Mouse (Mus musculus) lung, postnatal 14 days (tissue): ENCODE results near the gene Gm5294.

Experiments
- DNase-seq: peaks from one replicate; pipeline ENCODE4 v3.0.0; 2021

The Gm5294 gene

DNA sequence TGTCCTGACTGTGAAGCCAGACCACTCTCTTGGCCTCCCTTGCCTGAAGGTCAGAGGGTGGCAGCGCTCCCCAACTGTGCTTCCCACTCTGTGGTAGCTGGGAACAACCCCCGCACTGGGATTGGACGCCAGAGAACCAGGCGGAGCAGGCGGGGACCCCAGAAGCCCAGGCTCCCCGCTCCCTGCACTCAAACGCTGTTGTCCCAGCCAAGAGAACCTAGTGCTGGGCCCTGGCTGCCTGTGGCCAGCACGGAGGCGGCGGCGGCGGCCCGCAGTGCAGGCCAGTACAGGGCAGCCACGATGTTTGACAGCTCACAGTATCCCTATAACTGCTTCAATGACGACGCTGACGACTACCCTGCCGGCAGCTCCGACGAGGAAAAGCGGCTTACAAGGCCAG, at the start of gene Gm5294:
TSS of gene Gm5294 (plus strand) at position 301 of the 400 bp plus-strand sequence.
- DNase-seq = no peak

DNA sequence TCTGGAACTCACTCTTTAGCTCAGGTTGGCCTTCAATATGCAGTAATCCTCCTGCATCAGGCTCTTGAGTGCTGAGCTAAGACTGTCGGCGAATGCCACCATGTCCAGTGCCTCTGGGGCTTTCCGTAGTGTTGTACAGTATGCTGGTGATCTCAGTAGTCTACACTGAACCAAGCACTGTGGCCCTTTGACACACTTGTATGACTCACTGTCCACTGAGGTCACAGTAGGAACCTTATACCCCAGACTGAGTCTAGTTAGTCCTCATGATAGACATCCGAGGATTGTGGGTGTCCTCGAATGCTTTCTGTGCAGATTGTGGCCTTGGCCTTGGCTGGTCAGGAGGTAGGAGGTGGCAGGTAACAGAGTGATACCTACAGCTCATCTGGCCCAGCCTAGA, 44.8 kb upstream of the Gm5294 start:
- DNase-seq = no peak

GRCm38 (mm10) chr5:138776346-138776745, 43.5 kb upstream of the Gm5294 start:
- DNase-seq = peak; percentile 36

- DNase-seq = no peak
Observed at GRCm38 (mm10) chr5:138778731-138779463, 41.0 kb upstream of the Gm5294 start.

GRCm38 (mm10) chr5:138779655-138780054, 40.2 kb upstream of the Gm5294 start:
- no peak for DNase-seq

DNA sequence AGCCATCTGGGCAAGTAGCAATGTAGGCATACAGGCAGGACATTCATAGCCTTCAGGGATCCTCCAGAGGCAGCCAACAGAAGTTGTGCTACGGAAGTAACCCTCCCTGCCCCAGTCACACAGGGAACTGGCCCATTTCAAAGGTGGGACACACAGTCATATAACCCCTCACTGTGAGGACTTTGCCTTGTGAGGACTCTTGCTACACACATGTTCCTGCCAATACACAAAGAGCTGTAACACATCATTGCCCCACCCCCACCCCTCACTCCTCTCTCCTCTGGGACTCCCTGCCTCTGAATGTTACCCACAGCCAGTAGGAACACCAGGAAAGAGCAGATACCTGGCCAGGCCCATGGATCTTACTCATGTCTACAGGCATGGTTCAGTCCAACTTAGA, 37.2 kb upstream of the Gm5294 start:
- no peak for DNase-seq

GRCm38 (mm10) chr5:138783181-138783580, 36.7 kb upstream of the Gm5294 start:
- no peak for DNase-seq

DNA sequence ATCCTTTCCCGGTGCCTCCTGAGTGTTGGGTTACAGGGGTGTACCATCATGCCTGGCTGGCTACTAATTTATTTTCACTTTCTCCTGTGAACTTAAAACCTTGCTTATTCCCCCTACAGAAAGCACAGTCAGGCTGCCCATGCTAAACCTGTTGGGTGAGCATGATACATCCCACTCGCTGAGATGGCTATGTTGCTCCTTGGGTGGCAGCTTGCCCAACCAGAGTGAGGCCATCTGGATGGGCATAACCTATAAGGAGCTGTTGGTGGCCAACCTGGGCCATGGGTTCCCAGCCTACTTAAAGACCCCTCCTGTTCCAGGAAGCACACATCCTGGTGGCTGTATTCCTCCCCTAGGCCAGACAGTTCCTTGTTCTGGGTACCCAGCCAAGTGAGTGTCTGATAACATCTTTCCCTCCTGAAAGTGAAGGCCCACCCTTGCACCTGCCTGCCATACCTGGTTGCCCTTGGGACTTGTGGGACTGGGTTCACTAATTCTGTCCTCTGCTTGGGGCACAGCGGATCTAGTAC, 33.8 kb upstream of the Gm5294 start:
- DNase-seq = no peak

- no peak for DNase-seq
Observed at GRCm38 (mm10) chr5:138787648-138788047, 32.2 kb upstream of the Gm5294 start.

DNA sequence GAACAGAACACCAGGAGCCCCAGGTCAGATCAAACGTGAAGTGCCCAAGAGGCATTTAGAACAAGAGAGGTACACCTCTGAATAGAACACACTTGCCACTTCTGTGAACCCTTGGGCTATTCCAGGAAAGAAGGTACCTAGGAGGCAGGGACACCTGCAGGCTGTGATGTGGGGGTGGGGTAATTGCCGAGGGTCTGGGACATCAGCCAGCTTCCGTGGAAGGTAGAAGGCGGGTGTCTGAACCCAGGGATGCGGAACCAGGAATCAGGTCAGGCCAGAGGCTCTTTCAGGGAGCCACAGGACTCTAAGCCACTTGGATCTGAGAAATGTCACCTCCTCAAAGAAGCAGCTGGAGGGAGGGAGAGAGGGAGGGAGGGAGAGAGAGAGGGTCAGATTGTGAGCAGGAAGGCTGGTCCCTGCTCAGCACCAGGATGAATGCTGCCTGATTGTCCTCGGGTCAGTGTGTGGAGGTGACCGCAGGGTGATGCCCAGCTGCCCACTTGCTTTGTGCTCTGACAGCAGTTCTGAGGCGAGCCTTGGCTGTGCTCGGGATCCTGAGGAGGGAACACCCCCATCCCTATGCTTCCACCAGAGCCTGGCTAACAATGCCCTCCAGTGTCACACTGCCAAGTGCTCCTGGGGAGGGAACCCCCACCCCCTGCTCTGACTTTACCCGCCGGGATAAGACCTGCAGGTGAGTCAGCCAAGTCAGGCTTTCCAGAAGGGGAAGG, 31.2 kb upstream of the Gm5294 start:
- no peak for DNase-seq

GRCm38 (mm10) chr5:138790954-138791480, 28.9 kb upstream of the Gm5294 start:
- DNase-seq = no peak

DNA sequence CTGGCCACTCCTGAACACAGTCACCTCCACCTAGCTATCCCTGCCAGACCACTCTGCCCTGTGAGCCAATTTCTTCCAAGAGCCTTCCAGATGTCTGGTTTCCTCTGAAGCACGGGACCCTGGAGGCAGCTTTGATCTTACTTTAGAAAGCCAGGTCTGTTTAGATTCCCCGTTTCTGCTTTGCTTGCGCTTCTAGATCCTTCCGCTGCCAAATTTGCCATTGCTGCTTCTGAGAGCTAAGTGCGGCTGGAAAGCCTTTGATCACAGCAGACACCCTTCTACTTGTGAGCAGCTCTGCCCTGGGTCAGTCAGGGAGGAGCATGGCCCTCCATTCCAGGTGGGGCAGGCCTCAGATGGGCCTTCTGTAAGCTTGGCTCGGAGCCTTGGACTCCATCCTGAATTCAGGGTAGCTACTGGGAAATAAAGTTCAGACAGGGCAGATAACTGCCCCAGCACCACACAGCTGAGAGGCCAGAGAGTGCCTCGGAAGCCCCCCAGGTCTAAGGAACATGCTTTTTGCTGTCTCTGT, 18.2 kb upstream of the Gm5294 start:
- no peak for DNase-seq

DNA sequence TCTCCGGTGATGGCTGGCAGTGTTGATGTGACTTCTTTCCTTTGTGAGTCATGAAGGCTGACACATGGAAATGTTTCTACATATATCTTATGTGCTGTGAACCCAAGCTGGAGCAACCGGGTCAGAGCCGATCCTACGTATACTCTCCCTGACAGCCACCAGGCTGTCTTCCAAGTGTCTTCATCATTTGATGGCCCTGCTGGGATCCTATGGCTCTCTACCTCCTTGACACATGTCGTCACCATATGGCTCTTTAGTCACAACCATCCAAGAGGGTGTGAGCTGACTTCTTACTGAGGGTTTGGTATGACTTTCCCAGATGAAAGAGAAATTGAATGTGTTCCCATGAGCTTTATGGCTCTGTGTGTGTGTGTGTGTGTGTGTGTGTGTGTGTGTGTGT, 15.6 kb upstream of the Gm5294 start:
- no peak for DNase-seq

DNA sequence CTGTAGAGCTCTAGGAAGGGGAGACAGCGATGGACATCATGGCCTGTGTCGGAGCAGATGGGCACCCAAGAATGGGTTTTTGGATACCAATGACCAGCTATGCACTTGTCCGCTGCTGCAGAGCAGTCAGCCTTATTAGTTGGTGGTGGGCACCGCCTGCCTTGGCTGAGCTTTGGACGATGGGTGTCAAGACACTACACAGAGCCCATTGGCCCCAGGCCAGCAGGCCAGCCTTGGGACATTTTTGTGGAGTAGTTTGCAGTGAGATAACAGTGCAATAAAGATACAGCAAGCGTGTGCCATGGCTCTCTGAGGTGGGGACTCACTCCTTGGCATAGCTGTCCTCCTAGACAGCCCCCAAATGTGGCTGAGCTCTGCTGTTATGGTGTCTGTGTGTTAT, 10.1 kb upstream of the Gm5294 start:
- no peak for DNase-seq

GRCm38 (mm10) chr5:138820717-138821332, 945 bp downstream of the Gm5294 start:
- no peak for DNase-seq

DNA sequence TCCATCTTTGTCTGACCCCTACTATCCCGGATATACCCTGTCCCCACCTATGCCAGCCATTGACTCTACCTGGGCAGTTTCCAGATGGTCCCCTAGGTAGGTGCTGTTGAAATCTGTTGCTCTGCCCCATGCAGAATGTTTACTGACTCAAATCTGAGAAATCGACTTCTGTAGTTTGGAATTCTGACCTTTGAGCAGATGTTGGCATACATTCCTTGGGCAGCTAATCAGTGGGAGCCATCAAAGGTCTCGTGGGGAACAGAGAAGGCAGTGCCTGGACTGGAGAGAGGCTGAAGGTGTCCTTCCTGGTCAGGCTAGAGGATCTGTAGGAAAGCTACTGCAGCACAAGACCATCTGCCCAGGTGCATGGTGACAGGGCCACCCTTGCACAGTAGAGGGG, 5.2 kb downstream of the Gm5294 start:
- no peak for DNase-seq

DNA sequence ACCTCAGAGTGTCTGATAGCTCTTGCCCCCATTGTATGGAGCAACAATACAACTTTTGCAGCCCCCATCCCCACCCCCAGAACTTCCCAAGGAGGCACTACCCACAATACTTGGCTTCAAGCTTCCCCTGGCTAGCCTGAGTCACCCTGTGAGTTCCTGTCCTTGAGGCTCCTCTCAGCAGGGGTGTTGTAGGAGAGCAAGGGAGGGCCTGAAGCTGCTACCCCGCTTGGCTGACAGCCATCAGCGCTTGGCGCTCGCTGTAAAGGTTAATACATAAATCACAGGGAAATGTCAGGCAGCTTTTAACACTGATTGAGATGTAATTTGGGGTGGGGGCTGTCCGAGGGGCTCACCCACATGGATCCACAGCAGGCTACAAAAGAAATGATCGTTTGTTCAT, 13.5 kb downstream of the Gm5294 start:
- DNase-seq = no peak

GRCm38 (mm10) chr5:138834910-138835309, 15.0 kb downstream of the Gm5294 start:
- no peak for DNase-seq

GRCm38 (mm10) chr5:138840981-138841380, 21.1 kb downstream of the Gm5294 start:
- DNase-seq = no peak

DNA sequence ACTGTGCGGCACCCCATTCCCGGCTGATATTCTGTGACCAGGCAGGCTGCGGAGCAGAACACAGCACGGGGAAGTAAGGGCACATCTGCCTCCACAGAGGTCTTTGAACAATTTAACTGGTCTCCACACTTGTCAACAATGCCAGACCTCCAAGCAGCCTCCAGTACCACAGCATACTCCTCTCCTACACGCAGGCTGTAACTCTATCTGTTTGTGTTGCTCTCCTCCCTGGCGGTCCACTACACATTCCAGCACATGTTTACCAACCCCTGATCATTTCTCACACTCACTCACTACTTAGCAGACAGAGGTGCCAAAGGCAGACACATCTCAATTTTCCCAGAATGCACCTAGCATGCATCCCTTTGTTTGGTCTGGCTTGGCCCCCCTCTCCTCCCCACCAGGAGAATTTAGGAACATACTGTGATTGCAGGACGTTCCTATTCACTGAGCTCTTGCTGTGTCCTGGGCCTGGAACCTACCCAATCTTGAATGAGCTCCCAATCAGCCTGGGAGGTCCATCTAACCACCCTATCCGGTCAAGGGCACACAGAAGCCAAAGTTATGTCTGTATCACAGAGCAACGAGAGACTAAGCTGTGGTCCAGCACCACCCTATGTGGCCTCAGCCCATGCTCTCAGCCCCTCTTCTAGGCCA, 23.4 kb downstream of the Gm5294 start:
- no peak for DNase-seq

GRCm38 (mm10) chr5:138846506-138846905, 26.6 kb downstream of the Gm5294 start:
- DNase-seq = peak; percentile 21

DNA sequence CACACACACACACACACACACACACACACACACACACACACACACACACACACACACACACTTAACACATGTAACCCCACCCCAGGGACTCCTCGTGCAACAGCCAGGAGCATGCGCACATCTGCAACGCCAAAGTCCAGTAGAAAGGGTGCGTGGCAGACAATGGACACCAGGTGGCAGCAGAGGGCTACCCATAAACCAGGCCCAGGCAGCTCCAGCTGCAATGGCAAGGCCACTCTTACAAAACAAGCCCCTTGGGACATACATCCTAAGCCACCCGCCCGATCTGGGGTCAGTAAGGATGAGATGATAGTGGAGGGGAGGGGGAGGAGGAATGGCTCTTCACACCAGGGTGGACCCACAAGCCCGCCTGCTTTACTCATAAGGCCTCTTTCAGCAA, 28.2 kb downstream of the Gm5294 start:
- peak; percentile 92 for DNase-seq
